Mouse (Mus musculus): Measurements from ENCODE around the gene Lhpp.

Gene Lhpp

GRCm38 (mm10) chr7:132713483-132714126, 103.2 kb downstream of the Lhpp start:
- no peak for DNase-seq

DNA sequence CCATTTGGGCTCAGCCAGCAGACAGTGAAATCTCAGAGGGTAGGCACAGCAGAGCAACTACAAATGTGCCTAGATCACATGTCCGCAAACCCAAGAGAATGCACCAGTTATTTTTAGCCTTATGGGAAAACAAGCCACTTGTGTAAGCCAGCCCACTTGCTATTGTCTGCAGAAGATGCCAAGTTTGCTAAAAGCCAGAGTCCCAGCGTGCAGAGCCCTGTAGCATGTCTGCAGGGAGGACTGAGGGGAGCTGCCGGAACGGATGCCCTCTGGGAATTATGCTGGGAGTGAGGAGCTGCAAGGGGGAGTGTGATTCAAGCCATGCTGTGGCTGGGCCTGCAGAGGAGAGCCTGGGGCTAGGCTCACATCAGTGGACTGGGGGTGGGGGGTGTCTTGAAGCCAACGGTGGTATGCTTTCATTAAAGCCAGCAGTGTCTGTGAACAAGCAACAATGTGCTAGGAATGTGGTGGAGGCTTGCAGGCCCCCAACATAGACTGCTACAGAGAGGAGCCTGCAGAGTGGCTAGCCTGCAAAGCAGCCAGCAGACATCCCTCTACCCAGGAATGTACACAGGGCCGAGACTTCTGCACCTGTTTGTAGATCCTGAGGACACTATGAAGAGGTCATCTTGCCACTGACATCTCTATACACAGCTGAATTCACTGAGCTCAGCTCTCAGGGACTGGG, 103.9 kb downstream of the Lhpp start:
- DNase-seq, result peak; percentile 56

GRCm38 (mm10) chr7:132715259-132715658, 104.8 kb downstream of the Lhpp start:
- no peak for DNase-seq

- no peak for DNase-seq
Measured at GRCm38 (mm10) chr7:132719570-132719969, 109.1 kb downstream of the Lhpp start.

DNA sequence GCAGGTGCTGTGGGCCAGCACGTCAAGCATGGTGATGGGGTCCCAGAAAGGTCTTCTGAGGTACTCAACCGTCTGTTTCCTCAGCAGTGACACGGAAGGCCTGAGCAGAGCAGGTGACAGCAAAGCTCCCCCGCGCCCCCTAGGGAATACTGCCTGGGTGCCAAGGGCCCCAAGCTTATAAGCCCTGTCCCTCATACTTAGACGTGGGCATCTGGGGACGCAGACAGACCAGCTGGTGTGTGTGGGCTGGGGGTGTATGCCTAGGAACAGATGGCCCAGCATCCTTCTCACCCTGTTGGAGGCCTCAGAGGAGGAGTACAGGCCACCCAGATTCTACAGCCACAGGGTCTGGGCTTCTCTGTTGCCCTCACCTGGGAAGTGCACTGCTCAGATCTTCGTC, 110.1 kb downstream of the Lhpp start:
- peak; percentile 92 for DNase-seq

GRCm38 (mm10) chr7:132722401-132723370, 112.2 kb downstream of the Lhpp start:
- no peak for DNase-seq

DNA sequence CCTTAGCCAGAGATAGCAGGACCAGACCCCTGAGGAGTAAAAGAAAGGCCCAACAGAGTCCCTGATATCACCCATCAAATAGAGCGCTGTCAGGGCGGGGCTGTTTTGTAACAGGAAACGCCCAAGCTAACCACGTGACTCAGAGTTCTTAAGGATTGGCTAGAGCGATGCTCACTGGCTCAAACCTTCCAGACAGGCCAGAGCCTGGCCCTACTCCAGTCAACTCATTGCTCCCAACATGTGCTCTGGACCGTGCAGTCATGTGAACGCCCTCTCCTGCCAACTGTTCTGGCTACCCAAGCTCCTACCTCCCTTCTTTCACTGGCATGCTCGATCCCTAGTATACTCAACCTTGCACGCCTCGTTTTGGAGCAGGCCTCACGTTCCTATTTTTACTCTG, 113.5 kb downstream of the Lhpp start:
- DNase-seq, result no peak

DNA sequence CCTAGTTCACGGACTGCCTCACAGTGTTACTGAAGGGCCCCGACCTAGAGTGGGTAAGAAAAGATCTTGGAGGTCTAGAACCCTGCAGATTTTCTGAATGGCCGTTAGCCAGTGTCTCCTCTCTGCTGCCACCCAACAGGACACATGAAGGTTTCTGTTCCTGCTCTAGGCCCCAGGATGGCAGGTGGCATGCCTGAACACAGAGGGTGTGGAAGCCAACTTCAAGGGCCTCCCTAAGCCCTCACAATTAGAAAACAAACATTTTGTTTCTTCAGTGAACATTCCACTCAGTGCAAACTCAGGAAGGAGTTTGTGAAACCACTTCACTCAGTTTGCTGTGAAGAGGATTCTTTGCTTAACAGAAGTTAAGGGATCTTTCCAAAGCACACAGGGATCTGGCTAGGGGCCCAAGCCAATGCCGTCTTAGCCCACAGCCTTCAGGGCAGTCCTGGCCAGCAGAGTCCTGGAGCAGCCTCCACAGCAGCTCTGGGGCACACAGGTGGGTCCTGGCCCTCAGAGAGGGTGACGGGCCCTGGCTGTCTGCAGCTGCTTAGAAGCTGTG, 114.1 kb downstream of the Lhpp start:
- no peak for DNase-seq

DNA sequence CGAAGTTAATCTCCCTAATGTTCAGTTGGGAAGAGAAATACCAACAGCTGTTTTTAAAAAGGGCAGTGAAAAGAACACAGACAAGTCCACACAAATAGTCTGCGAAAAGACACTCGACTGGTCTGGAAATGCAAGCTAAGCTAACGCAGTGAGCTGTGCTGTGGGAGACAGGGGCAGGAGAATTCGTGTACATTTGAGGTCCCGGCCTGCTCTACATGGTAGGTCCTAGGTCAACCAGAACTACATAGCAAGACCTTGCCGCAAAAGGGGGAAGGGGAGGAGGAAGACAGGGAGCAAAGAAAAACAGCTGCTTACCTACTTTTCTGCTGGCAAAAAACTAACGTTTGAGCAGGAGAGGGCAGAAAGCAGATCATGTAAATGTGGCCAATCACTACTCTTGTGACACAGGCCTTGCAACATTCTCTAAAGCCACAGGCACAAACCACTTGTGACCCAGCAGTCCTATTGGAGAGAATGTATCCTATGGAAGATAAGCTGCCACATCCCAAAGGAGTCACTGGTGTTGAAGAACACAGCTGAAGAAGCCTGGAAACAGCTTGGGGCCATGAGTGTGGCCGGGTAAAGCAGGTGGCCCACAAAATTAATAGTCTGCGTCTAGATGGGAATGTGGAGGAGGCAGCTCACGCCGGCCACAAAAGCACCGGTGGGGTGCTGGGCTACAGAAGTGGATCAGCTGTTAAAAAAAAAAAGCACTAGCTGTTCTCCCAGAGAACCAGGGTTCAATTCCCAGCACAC, 115.8 kb downstream of the Lhpp start:
- DNase-seq, result no peak

- DNase-seq, result no peak
Measured at GRCm38 (mm10) chr7:132729093-132729831, 118.8 kb downstream of the Lhpp start.

DNA sequence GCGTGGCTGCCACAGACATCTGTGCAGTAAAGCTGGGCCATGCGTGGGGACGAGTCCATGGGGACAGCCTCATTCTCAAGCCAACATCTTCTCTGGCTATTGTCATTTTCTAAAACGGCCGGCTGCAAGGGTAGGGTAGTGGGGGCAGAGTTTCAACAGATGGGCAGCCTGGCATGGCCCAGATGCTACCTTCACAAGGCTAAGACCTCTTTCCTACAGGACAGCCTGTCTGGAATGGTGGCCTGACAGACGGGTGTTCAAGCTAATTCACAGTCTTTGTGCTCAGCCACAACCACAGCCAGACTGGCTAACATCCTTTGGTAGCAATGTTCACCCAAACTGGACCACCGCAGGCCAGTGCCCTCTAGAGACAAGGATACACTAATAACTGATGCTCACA, 120.1 kb downstream of the Lhpp start:
- DNase-seq, result peak; percentile 59

- DNase-seq, result peak; percentile 36
Measured at GRCm38 (mm10) chr7:132731558-132731957, 121.1 kb downstream of the Lhpp start.

GRCm38 (mm10) chr7:132732136-132732789, 121.8 kb downstream of the Lhpp start:
- peak; percentile 68 for DNase-seq

- DNase-seq, result peak; percentile 46
Measured at GRCm38 (mm10) chr7:132733521-132733920, 123.1 kb downstream of the Lhpp start.

DNA sequence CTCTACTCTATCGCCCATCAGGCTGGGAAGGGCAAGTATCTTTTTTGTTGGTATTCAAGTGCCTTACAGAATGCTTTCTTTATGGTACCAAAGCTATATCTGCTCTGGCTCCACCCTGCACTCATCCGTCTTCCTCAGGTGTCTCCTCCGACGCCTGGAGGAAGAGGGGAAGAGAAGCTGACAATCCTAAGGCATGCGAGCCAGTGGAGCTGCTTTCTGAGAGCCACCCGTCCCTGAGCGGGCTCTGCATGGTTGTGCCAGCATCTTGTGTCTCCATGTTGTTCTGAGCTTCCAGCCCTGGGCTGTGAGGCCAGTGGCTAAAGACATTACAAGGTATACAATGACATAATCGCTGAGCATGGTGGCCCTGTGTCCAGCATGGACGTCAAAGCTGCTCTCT, 123.8 kb downstream of the Lhpp start:
- no peak for DNase-seq

DNA sequence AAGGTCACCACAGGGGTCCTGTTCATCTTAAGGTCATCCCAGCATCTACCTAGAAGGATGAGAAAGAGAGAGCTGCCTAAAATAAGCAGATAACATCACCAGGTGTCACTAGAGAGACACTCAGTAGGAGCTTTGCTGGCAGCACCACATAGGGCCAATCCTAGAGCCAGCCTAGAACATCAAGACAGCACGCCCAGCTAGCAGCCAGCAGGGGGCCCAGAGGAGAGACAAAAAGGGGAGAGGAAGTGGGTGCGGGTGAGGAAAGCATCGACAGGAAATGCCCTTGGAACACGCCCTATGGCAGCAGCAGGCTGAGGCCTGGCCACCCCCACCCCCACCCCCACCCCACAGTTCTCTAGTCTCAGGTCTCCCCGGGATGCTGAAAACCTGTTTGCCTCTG, 124.7 kb downstream of the Lhpp start:
- DNase-seq, result no peak

GRCm38 (mm10) chr7:132736099-132736862, 125.8 kb downstream of the Lhpp start:
- DNase-seq, result no peak

DNA sequence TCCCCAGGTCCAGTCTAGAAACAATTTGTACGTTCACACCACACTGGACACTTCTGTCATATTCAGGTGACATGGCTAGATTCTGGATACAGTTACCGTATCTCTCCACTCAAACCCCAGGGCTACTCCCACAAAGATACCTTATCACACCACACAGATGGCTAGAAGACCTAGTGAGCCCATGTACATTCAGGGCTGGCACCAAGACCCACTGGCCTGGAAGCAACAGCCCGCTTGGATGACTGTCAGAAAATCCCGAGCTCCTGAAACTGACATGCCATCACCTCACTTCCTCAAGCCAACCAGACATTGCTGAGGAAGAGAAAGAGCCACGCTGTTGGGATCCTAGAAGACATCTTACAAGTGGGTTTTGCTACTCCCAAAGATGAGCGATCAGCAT, 128.4 kb downstream of the Lhpp start:
- no peak for DNase-seq

- no peak for DNase-seq
Measured at GRCm38 (mm10) chr7:132739829-132740228, 129.4 kb downstream of the Lhpp start.

DNA sequence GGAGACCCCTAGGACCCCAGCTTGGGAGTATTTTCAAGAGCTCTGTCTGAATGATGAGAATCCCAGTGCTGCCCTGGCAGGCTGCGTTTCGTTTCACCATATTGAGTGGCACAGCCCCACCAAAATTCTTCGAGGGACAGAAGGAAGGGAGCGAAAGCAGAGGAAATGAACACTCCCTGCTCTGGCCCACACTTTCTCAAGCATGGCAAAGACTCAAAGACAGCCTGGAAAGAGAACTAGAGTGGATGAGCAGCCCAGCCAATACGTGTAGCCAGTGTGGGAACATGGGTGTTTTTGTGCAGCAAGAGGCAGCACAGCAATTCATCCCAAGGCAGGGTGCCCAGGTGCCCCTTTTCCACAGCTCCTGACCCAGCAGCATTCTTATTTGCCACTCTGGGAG, 132.5 kb downstream of the Lhpp start:
- no peak for DNase-seq

Data from retina, postnatal 1 day (tissue).